Mouse (Mus musculus): ENCODE results near the gene Litaf.
"Not testable (repeated sequence)": the region's sequence is repeated elsewhere in the genome, so short reads cannot be mapped to it uniquely, and the experiment has no call there.

Litaf gene

DNA sequence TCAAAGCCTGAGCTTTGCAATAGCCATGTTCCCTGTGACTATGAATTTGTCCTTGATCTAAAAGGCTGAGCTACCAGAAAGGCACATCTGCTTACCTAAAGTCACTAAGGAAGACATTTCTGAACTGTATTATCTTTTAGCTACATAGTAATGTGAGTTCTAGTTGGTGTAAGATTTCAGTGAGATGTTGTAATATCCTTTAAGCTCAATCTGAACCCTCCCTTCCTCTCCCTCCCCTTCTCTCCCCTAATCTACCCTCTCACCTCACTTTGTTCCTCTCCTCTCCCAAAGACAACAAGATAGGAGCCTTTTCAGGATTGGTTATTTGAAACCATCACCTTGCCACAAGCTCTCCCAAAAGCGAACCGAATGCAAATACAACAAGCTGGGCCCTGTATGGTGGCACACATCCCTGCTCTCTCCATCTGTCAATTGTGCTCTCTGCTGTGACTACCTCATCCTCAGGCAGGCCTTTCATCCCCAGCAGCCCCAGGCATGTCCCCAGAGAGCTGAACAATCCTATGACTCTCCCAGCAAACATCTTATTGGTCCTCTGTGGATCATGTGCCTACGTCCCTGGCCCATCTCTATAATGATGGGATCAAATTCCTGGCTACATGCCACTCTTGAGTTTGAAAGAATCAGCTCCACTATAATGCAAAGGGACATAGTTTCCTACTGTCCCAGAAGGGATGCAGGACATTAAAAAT lies 44.4 kb downstream of the Litaf start:
- DNase-seq (ENCODE audit: low spot score), result peak; percentile 34

DNA sequence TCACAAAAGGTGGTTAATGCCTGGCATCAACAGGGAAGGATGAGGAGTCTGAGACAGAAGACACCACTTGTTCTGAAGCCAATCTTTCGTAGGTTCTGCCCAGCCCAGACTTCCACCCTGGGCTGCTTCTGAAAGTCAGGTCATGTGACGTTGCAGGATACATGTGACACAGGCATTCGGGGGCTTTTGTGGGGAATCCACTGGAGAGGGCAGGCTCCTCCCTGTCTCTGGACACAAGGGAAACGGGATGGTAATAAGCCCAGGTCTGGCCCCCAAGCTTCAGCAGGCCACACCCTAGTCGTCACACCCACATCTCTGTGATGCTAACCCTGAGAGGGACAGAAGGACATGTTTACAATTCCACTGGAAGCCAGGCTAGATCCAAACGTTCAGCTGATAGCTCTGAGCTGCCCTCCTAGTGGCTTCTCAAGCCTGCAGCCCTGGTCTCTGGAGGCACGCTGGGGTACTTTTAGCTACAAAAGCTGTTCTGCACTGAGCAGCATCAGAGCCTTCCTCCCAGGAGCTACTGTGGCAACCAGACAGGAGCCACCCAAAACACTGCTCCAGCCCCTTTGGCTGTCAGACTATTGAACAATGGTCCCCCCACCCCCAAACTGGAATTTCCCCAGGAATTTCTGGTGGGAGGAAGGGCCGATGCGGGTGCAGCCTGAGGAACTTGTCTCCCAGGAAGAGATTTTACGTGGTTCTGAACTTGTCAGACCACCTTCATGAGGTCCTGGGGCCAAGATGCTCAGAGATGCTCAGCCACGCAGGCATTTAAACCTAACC lies 48.0 kb downstream of the Litaf start:
- no peak for DNase-seq (ENCODE audit: low spot score)

- DNase-seq (ENCODE audit: low spot score), result no peak
Measured at GRCm38 (mm10) chr16:11016353-11016752, 49.6 kb downstream of the Litaf start.

GRCm38 (mm10) chr16:11014407-11014806 lies 51.5 kb downstream of the Litaf start:
- no peak for DNase-seq (ENCODE audit: low spot score)

GRCm38 (mm10) chr16:11013464-11014147 lies 52.4 kb downstream of the Litaf start:
- DNase-seq (ENCODE audit: low spot score), result not testable (repeated sequence)

DNA sequence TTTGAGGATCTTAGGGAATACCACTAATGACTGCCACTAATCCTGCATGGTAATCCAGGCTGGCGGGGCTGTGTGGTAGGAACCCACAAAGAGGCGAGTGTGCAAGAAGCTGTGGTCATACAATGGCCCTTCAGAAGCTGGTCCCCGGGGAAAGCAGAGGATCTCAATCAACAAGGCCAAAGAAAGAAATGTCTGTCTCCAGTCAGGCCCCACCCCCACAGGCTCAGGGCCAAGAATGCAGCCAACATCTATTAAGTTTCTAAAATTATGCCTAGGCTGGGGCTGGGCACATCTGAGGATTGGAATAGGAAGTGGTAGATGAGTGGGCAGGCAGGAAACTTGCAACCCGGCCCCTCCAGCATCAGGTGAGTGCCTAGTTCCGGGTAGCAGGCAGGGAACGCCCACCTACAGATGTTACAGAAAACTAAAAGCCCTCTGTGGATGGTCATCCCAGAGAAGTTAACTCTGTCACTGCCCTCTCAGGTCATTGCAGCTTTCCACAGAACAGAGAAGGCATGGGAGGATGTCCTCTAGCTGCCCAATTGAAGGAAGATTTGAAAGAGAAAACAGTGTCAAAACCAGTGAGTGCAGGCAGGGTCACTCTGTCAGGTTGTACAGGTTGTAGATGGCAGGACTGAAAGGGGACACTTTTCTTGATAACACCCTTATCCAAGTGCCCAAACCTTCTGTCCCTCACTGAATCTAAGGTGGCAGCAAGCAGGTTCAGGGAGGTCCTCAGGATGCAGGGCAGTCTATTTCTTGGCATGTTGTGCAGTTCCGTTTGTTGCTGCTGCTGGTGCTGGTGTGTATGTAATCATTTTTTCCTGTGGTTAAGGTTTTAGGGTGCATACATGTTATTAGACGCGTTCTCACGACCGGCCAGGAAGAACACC lies 53.1 kb downstream of the Litaf start:
- peak; percentile 29 for DNase-seq (ENCODE audit: low spot score)

DNA sequence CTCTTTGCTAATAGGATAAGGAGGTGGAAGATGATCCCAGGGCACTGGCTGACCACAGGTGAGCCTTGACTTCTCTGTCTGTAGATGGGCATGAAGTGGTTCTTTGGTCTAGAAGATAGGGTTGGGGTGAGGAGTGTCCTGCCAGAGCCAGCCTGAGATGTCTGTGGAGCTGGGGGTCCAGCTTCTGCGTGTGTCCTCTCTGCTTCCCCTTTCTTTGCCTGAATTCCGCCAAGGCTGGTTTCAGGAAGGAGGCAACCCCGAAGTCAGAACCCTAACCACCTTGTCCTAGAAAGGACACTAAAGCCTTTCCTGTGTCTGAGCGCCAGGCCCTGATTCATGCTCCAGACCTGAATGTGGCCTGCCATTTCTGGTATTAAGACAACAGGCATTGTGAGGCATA lies 54.0 kb downstream of the Litaf start:
- DNase-seq (ENCODE audit: low spot score), result no peak

DNA sequence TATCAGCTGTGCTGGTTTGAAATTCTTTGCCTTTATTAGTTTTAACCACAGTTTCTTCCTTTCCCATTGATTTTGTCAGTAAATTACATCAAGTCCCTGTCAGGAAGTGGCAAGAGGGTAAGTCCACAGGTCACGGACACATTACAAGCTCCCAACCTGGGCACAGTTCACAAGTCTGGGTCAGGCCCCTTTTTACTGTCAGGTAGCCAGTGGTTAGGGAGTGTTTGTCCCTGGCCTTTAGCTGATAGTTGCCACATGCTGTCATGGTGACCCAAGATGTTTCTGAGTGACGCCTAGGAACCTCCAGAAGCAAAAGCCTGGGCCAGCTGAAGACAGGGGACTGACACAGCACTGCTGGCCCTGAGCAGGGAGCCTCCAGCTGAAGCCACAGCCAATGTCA lies 54.8 kb downstream of the Litaf start:
- DNase-seq (ENCODE audit: low spot score), result no peak

DNA sequence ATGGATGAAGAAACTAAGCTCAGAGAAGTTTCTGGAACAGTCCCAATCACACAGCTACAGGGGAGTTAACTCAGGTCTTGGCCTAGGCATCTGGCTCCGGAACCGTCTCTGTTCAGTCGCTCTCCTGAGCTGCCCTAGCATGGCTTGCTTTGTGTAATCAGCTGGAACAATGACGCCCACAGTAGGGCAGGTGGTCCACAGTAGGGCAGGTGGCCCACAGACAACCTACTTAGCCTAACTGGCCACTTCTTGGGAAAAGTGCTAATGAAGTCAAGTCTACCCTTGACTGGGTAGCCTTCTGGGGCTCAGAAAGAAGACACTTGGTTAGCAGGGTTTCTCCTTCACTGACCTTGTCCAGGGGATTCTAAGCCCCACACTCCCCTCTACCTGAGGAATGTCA lies 55.7 kb downstream of the Litaf start:
- no peak for DNase-seq (ENCODE audit: low spot score)

GRCm38 (mm10) chr16:11008162-11008991 lies 57.6 kb downstream of the Litaf start:
- peak; percentile 94 for DNase-seq (ENCODE audit: low spot score)

GRCm38 (mm10) chr16:11006100-11006499 lies 59.9 kb downstream of the Litaf start:
- DNase-seq (ENCODE audit: low spot score), result no peak

GRCm38 (mm10) chr16:11001703-11002659 lies 64.0 kb downstream of the Litaf start:
- DNase-seq (ENCODE audit: low spot score), result no peak

DNA sequence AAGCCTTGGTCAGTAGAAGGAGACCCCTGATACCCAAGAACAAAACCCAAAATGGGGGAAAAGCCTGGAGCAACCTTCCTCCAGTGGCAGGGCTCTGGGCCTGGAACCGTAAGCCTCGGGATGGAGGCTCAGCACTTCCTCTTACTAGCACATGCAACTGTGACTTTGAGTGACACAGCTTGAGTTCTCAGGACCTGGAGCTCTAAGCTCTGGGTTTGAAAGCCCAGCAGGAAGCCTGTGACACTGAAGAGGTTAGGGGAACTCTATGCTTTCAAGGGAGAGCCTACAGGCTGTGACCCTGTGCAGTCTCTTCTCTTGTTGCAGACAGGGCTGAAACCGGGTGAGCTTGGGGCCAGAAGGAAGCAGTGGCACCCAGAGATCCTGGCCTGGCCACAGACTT lies 66.1 kb downstream of the Litaf start:
- DNase-seq (ENCODE audit: low spot score), result no peak

GRCm38 (mm10) chr16:10998224-10998623 lies 67.7 kb downstream of the Litaf start:
- DNase-seq (ENCODE audit: low spot score), result no peak

- no peak for DNase-seq (ENCODE audit: low spot score)
Measured at GRCm38 (mm10) chr16:10996576-10996975, 69.4 kb downstream of the Litaf start.

- peak; percentile 96 for DNase-seq (ENCODE audit: low spot score)
Measured at GRCm38 (mm10) chr16:10993032-10993744, 72.8 kb downstream of the Litaf start.

DNA sequence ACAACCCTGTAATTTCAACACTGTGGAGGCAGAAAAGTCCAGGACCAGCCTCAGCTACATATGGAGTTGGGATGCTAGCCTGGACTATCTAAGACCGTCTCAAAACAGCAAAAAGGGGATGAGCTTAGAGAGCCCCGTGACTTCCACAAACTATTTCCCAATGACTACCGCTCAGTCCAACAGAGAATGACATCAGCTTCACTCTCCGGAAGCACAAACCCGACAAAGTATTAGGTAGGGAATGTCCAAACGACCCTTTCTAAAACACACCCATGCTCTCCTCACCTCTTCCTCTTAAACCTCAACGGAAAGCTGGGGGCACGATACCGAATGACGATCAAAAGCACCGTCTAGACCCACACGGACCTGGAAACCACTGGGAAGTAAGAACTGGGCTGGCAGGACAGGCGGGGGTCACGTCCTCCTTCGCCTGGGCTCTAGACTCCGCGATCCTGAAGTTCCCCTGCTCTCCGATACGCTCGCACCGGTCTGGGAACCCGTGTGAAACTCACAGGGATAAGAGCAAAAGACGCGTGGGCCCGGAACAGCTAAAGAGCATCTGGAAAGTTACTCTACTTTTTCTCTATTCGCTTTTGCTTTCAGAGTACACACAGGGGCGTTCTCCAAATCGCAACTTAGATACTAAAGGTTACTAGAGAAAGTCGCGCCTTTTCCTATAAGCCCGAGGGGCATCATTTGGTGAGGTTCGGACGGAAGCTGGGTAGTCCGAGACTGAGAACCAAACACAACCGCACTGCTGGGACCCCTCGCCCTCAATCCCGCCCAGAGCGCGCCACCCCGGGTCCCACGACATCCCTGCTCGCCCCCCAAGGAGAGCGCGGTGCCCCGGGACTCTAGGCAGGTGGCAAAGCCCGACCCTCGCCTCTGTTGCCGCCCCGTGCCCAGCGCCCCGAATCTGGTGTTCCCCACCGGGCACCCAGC lies 73.6 kb downstream of the Litaf start:
- DNase-seq (ENCODE audit: low spot score), result peak; percentile 72

GRCm38 (mm10) chr16:10991737-10992089 lies 74.2 kb downstream of the Litaf start:
- DNase-seq (ENCODE audit: low spot score), result no peak

All from embryo, embryonic 10 days (tissue).